Mouse (Mus musculus): Measurements from ENCODE around the gene Parp8. TPM values are rescaled to one million over a fixed set of nuclear protein-coding genes. Genes with fewer than 3 reads are reported as not detected.

Parp8 gene
- total RNA-seq (2023): 10 to 100 TPM; 71.2 to 81.2 TPM

DNA sequence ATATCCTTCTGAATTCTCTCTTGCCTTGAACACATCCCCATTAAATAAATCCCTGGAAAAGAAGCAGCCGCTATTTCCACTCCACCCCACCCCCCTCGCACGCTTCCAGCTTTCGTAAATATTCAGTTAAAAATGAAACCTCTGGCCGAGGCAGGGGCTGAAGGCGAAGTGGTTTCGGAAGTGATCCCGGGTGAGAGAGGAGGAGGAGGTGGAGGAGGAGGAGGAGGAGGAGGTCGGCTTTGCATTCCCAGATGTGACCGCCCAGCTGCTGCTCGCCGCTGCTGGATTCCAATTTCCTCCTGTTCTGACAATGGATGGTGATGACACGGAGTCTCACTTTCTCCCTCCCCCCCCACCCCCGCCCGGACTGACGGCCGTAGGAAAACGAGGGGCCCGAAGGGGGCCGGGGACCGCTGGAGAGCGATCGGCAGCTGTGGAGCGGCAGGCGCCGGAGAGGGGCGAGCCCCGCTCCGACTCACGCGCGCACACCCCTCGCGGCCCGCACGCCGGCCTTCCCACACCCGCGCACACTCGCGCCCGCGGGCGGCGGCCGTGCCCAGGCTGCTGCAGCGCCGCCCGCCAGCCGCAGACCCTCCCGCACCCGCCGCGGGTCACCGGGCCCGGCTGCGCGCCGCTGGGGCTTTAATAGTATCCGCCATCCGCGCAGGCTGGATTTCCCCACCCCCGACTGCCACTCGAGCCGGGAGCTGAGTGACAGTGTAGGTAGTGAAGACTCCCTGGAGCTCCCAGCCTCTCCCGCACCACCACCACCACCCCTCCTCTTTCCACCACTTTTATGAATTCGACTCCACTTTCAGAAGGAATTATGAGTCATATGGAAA lies at the start of gene Parp8:
Gene Parp8, minus strand, starts transcription at position 312 of the 842 bp plus-strand sequence.

Other genes starting within 250 kb of the Parp8 start
- 100 to 1,000 TPM; 272 to 338 TPM for gene Emb, start 183.0 kb upstream of the Parp8 start, total RNA-seq (2023)
- under 1 TPM; 0.29 to 0.51 TPM for gene Gm17509, start 195.5 kb upstream of the Parp8 start, total RNA-seq (2023)